Mouse (Mus musculus) adrenal gland, adult 8-10 months (tissue): ENCODE measurements around the gene Rin3. TPM values are rescaled to one million over a fixed set of nuclear protein-coding genes. Genes with fewer than 3 reads are reported as not detected.

Experiments
- DNase-seq: peaks from one replicate; pipeline ENCODE4 v3.0.0; 2022
- total RNA-seq, 4 experiments: library from RNA; stranded (reverse); gene quantifications; 2 replicates each; pipeline ENCODE4 v1.2.4; 2022

Rin3 gene
- total RNA-seq, 4 experiments from 2014 or later, result 11.3 to 18.2 (median 14.0) TPM

GRCm38 (mm10) chr12:102280867-102281503, 1.9 kb upstream of the Rin3 start:
- DNase-seq, result no peak

GRCm38 (mm10) chr12:102282126-102282525, 722 bp upstream of the Rin3 start:
- no peak for DNase-seq

GRCm38 (mm10) chr12:102283483-102284266, 827 bp downstream of the Rin3 start:
- peak; percentile 69 for DNase-seq

- DNase-seq, result no peak
Measured at GRCm38 (mm10) chr12:102284267-102284610, 1.4 kb downstream of the Rin3 start.

GRCm38 (mm10) chr12:102284618-102285159, 1.8 kb downstream of the Rin3 start:
- no peak for DNase-seq

- no peak for DNase-seq
Measured at GRCm38 (mm10) chr12:102285318-102285717, 2.5 kb downstream of the Rin3 start.

GRCm38 (mm10) chr12:102285779-102286178, 2.9 kb downstream of the Rin3 start:
- no peak for DNase-seq

DNA sequence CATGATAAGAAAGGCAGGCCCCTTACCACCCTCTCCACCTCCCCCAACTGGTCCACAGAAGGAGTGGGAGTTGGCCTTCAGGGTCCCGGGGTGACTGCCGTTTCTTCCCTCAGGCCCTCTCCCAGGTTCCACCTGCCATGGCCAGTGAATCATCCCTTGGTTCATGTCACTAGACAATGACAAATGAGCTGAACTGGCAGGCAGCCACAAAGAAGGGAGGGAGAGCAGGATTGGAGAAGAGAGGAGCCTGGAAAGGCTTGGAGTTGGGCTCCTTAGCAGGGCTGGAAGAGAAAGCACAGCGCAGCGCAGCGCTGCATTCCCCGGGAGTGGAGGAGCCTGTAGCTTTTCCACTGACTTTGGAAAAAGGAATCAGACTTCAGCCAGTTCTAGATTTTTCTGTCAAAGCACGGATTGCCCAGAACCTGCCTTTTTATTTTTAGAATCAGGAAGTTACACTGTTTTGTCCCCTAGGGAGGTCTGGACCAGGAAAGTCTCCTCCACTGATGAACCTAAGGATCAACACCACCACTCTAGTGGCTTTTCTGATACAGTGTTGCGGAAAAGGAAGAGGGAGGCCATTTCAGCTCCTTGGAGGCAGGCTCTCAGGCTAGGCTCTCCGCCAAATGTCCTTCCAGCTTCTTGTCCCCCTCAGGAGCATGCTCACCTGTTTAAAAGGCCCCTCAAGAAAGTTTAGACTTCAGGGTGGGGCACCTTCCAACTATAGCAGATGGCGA, 4.0 kb downstream of the Rin3 start:
- DNase-seq, result peak; percentile 91

GRCm38 (mm10) chr12:102287904-102288602, 5.2 kb downstream of the Rin3 start:
- no peak for DNase-seq

GRCm38 (mm10) chr12:102288846-102289245, 6.0 kb downstream of the Rin3 start:
- no peak for DNase-seq

DNA sequence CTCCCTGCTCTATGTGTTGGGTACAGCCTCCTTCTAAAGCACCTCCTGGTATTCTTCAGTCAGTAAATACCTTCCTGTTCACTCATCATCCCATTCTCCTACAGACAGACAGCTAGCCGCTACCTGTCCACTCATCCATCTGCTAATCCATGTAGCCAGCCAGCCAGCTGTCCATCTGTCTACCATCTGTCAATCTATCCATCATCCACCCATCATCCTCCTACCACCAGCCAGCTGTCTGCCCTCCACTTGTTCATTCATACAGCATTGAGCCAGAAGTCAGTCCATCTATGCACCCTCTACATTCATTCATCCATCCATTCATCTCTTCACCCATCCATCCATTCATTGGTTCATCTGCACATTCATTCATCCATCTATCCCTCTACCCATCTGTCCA, 6.7 kb downstream of the Rin3 start:
- no peak for DNase-seq

DNA sequence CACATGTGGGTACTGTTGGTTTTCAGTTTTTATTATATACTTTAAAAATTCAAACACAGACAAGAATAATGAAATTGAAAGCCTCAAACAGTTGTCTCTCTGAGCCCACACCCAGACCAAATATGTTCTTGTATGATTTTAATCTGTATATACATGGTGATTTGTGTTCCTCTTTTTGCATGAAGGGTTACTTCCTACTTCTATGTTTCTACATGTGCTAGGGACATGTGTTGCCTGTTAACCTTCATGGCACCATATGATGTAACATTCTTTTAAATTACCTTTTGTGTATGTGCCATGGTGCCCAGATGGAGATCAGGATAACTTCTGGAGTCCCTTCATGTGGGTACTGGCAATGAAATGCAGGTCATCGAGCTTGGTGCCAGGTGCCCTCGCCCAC, 7.8 kb downstream of the Rin3 start:
- DNase-seq, result no peak

DNA sequence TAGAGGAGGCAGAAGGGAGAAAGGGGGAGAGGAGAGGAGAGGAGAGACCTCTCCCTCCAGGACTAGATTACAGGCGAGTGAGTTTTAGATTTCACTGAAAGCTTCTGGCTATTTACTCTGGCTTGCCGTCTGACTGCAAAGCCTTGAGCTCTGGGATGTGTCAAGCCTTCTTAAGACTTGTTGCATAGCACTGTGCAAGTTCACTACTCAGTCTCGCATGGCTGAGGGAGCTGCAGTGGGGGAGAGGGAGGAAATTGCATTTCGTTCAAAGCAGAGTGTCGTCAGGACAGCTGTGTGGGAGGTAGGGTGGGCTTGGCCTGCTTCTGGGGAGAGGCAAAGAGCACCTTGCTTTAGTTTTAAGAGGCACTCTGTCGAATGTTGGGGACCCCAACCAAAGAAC, 8.8 kb downstream of the Rin3 start:
- no peak for DNase-seq

GRCm38 (mm10) chr12:102292501-102293215, 9.8 kb downstream of the Rin3 start:
- DNase-seq, result no peak

DNA sequence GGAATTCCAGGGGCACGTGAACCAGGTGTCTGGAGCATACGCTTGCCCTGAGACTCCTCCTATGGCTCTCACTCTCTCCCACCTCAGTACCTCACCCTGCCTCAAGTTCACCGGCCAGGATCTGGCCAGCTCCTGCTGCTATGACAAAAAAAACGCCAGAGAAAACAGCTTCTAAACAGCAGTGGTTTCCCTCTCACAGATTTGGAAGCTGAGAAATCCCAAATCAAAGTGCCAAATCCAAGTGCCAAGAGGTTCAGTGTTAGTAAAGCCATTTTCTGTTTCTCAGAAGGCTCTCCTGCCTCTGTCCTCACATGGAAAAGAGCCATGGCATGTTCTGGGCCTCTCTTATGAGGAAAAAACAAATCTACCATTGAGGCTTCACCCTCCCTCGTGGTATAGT, 11.8 kb downstream of the Rin3 start:
- no peak for DNase-seq

GRCm38 (mm10) chr12:102295230-102295629, 12.4 kb downstream of the Rin3 start:
- DNase-seq, result no peak

- DNase-seq, result no peak
Measured at GRCm38 (mm10) chr12:102295662-102296061, 12.8 kb downstream of the Rin3 start.

DNA sequence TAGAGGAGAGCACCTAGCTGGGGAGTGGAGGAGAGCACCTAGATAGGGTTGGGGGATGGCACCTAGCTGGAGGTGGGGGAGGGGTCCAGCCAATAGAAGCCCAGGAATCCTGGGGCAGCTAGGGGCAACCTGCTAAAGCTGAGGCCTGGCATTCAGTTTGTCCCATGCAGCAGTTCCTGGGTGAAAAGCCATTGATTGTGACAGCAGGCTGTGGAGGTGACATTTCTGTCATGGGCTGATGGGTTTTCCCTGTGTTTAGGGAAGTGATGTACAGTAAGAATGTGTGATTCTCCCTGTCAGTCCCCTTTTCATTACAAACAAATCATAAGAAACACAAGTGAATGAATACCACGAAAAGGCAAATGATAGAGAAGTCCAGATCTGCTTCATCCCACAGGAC, 13.5 kb downstream of the Rin3 start:
- DNase-seq, result no peak

- DNase-seq, result no peak
Measured at GRCm38 (mm10) chr12:102296967-102297366, 14.1 kb downstream of the Rin3 start.

DNA sequence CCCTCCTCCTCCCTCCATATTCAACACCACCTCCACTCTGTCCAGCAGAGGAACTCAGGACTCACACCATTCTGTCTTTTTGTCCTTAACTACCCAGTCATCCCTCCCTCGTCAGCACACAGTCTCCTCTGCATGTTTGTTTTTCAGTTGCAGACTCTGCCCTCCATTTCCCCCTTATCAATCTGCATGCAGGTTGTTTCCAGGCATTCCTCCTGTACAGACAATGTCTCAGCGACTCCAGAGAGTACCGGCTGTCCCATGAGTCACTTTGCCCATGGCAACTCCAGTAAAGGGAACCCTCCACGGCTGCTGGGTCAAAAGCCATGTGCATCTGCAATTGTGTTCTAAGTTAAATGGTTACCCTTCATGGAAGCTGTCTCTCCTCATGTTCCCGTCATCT, 16.4 kb downstream of the Rin3 start:
- no peak for DNase-seq

DNA sequence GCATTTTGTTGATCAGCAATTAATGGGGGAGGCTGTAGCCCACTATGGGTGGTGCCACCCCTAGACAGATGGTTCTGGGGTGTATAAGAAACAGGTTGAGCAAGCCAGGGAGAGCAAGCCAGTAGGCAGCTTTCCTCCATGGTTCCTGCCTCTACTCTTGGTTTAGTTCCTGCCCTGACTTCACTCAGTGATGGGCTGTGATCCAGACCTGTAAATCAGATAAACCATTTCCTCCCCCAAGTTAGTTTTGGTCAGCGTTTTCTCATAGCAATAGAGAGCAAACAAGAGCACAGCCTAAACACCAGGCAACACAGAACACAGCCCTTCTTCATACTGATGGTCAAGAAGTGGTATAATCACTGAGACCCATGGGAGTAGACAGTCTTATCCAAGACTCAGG, 18.7 kb downstream of the Rin3 start:
- no peak for DNase-seq

DNA sequence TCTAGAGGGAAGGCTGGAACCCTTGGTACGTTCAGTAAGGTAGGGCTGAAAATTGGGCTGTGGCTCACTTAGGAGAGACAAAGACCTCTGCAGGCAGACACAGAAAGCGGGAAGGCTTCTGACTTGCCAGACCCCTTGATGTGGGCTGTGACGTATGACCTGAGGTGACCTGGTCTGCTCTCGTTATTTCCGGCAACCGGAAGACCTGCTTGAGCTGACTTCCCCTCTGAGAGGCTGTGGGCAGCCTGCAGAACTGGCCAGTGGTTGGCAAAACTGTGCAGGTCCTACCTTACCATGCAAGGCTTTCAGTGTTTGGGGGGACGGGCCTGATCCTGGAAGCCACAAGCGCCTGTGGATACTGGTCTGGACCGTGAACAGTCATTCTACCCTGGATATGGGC, 19.5 kb downstream of the Rin3 start:
- DNase-seq, result no peak
